ENCODE assay signal across 10 mouse cellular contexts in genomic region chr1:126660098-126660999, GRCm38 (mm10).
DNase-seq lines count a peak whose midpoint lies in the region; ATAC-seq and TF ChIP-seq lines count a peak whose summit lies in the region.
"Had no signal": no experiment of that assay in that cellular context is flagged by ENCODE, and none has a peak within 500 bp of the region (broad histone marks: within the 10 kb centered on the region; RNA-seq: fewer than 3 reads in every experiment).

No protein-coding gene starts in this region.

- H3K36me3 ChIP-seq in lung, embryonic 16.5 days (ENCODE audit: control insufficient read depth, insufficient read depth, low read length) = no peaks in the 10 kb centered on the region
- H3K36me3 ChIP-seq in forebrain, embryonic 14.5 days (ENCODE audit: control insufficient read depth, insufficient read depth, low read length) = no peaks in the 10 kb centered on the region
- no peaks in the 10 kb centered on the region for H3K36me3 ChIP-seq in hindbrain, embryonic 16.5 days (ENCODE audit: control insufficient read depth, insufficient read depth, low read length)
- H3K36me3 ChIP-seq in neural tube, embryonic 13.5 days = no peaks in the 10 kb centered on the region
- H3K36me3 ChIP-seq: G1E had no signal

- no peak for TF ChIP-seq POLR2A in lung, adult 2 months (IDR thresholded peaks at IDR 0.05; ENCODE audit: borderline replicate concordance, extremely low read depth, low read depth, low read length)

- peak overlapping the region; percentile 7; the same call in 1 of the 2 replicates for H3K27ac ChIP-seq in lung, embryonic 16.5 days (ENCODE audit: low read length)
- no peak overlapping the region; the same call in 1 of the 2 replicates for H3K27ac ChIP-seq in forebrain, embryonic 14.5 days (ENCODE audit: low read depth, low read length)
- 0 out of 2 replicates have a peak overlapping the region, but pooled peaks have one; percentile 34 for H3K27ac ChIP-seq in hindbrain, embryonic 16.5 days (ENCODE audit: low read depth, low read length)
- H3K27ac ChIP-seq in neural tube, embryonic 13.5 days (replicated peaks) = peak overlapping the region; percentile 49

- peaks cover 6% of the 10 kb centered on the region; the same call in 1 of the 2 replicates for H3K4me1 ChIP-seq in lung, embryonic 16.5 days (replicated peaks; ENCODE audit: control insufficient read depth, insufficient read depth, low read length)
- peaks cover 13% of the 10 kb centered on the region; the same call in 1 of the 2 replicates for H3K4me1 ChIP-seq in lung, adult 2 months (ENCODE audit: control insufficient read depth, insufficient read depth, low read length)
- peaks cover 5% of the 10 kb centered on the region; the same call in 1 of the 2 replicates for H3K4me1 ChIP-seq in forebrain, embryonic 14.5 days (ENCODE audit: control insufficient read depth, insufficient read depth, low read length)
- no peaks in the 10 kb centered on the region for H3K4me1 ChIP-seq in hindbrain, embryonic 16.5 days (ENCODE audit: control insufficient read depth, insufficient read depth, low read depth, low read length)
- H3K4me1 ChIP-seq in neural tube, embryonic 13.5 days (replicated peaks) = peaks cover 24% of the 10 kb centered on the region

- no peak for TF ChIP-seq CTCF in lung, adult 2 months (IDR thresholded peaks at IDR 0.05; ENCODE audit: insufficient read depth, low read length)

- no peak overlapping the region for H3K4me3 ChIP-seq in lung, embryonic 16.5 days (ENCODE audit: low read length)
- H3K4me3 ChIP-seq in lung, adult 2 months (replicated peaks; ENCODE audit: extremely low read depth, low read depth, low read length) = no peak overlapping the region
- no peak overlapping the region for H3K4me3 ChIP-seq in forebrain, embryonic 14.5 days (ENCODE audit: low read depth, low read length)
- no peak overlapping the region for H3K4me3 ChIP-seq in hindbrain, embryonic 16.5 days (ENCODE audit: low read length)
- no peak overlapping the region for H3K4me3 ChIP-seq in neural tube, embryonic 13.5 days

- ATAC-seq in lung, embryonic 16.5 days (ENCODE audit: low read depth) = peak; percentile 47
- ATAC-seq in forebrain, embryonic 14.5 days = peak; percentile 66
- ATAC-seq in hindbrain, embryonic 16.5 days = peak; percentile 85
- peak; percentile 72 for ATAC-seq in neural tube, embryonic 13.5 days (ENCODE audit: low read depth)
- ATAC-seq in frontal cortex, adult (ENCODE audit: low TSS enrichment) = no peak

- WGBS in lung, embryonic 16.5 days = 56% methylated on average over 7 of the region's 7 CpGs
- WGBS in lung, adult 2 months = 57% methylated on average over 7 of the region's 7 CpGs
- WGBS in forebrain, embryonic 14.5 days = 60% methylated on average over 7 of the region's 7 CpGs
- 50% methylated on average over 7 of the region's 7 CpGs for WGBS in hindbrain, embryonic 16.5 days
- 46% methylated on average over 7 of the region's 7 CpGs for WGBS in neural tube, embryonic 13.5 days

- H3K4me2 ChIP-seq in lung, embryonic 16.5 days (ENCODE audit: low read depth, low read length) = no peak overlapping the region
- H3K4me2 ChIP-seq in forebrain, embryonic 14.5 days (ENCODE audit: low read length) = no peak overlapping the region
- no peak overlapping the region for H3K4me2 ChIP-seq in hindbrain, embryonic 16.5 days (ENCODE audit: low read length)
- no peak overlapping the region for H3K4me2 ChIP-seq in neural tube, embryonic 13.5 days

- no peaks in the 10 kb centered on the region for H3K9me3 ChIP-seq in lung, embryonic 16.5 days (ENCODE audit: control insufficient read depth, low read length)
- no peaks in the 10 kb centered on the region for H3K9me3 ChIP-seq in forebrain, embryonic 14.5 days (replicated peaks; ENCODE audit: control insufficient read depth, low read length)
- no peaks in the 10 kb centered on the region for H3K9me3 ChIP-seq in hindbrain, embryonic 16.5 days (ENCODE audit: control insufficient read depth, low read length)
- no peaks in the 10 kb centered on the region for H3K9me3 ChIP-seq in neural tube, embryonic 13.5 days

- DNase-seq in lung, adult 2 months = no peak
- DNase-seq in forebrain, embryonic 14.5 days (ENCODE audit: low spot score) = peak; percentile 54
- no peak for DNase-seq in left cerebral cortex, postnatal 4 days
- no peak for DNase-seq in spleen, postnatal 4 days (ENCODE audit: low spot score in 2 of 2)
- DNase-seq: spleen, adult 18-20 months had no signal

- intact Hi-C loops in left cerebral cortex, postnatal 4 days (cut with DNase I) = no loop called here

- H3K9ac ChIP-seq in lung, embryonic 16.5 days (ENCODE audit: low read length) = no peak overlapping the region
- H3K9ac ChIP-seq in forebrain, embryonic 14.5 days (ENCODE audit: low read length) = no peak overlapping the region
- no peak overlapping the region for H3K9ac ChIP-seq in hindbrain, embryonic 16.5 days (ENCODE audit: low read depth, low read length)
- H3K9ac ChIP-seq in neural tube, embryonic 13.5 days = no peak overlapping the region

- H3K27me3 ChIP-seq in lung, embryonic 16.5 days (ENCODE audit: control insufficient read depth, insufficient read depth, low read depth, low read length) = no peaks in the 10 kb centered on the region
- no peaks in the 10 kb centered on the region for H3K27me3 ChIP-seq in forebrain, embryonic 14.5 days (replicated peaks; ENCODE audit: control insufficient read depth, insufficient read depth, low read length)
- no peaks in the 10 kb centered on the region for H3K27me3 ChIP-seq in hindbrain, embryonic 16.5 days (replicated peaks; ENCODE audit: control insufficient read depth, insufficient read depth, low read length)
- H3K27me3 ChIP-seq in neural tube, embryonic 13.5 days = no peaks in the 10 kb centered on the region
